Mouse (Mus musculus) c-Kit-positive CD71-positive TER-119-positive erythroid progenitor cells, embryonic 14.5 days (primary cell): ENCODE measurements around the gene Acsbg1.
A peak's percentile ranks its signal among the peaks of the same experiment; 100 is the strongest.
"Not testable (repeated sequence)": the region's sequence is repeated elsewhere in the genome, so short reads cannot be mapped to it uniquely, and the experiment has no call there.

Source experiments
- DNase-seq: peaks from one replicate; pipeline ENCODE4 v3.0.0-alpha.2; 2013; ENCODE audit warnings: low spot score

Gene Acsbg1

DNA sequence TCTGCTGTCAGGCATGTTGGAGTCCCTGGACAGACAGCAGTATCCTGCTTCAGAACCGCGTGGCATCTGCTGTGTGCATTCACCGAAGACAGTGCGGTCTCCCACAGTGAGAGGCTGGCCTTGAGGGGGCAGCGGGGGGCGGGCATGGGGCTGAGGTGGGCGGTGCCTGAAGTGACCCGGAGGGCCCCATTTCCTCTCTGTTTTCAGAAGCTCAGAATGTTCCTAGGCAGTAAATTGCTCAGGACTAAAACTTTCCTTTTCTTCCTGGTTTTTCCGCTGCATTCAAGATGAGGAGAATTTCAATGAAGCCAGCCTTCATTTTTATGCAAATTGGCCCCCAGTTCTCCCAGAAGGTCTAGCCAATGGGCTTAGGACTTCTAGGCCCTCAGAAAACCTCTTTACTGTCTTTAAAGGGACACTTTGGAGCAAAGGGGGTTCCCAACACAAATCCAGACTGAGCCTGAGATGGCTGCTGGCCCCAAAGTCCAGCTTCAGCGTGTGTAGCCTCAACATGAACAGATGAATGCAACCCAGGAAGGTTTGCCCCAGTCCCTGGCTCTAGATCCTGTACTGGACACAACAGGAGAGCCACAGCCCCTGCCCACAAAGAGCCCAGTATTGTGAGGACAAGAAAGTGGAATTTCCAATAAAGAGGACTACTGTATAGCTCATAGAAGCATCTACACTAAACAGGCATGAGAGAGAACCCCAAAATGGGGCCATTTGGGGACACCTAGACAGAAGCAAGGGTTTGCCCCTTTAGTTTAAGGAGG, at the start of gene Acsbg1:
Gene Acsbg1 (minus strand): TSS at position 266 of the 773 bp plus-strand sequence.
- no peak for DNase-seq

DNA sequence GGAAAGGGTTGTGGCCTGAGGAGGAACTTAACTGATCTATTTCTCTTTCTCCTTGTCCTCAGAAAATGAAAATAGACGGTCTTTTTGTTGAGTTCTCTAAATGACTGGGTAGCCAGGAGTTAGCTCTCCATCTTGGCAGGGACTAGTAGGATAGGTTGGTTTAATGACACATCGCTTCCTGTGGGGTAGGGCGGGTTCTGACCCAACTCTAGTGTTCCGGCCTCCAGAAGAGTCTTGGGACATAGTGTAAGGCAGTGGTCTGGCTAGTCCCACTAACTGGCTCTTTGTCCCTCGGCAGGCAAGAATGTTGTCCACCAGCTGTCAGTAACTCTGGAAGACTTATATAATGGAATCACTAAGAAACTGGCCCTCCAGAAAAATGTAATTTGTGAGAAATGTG, 46.4 kb upstream of the Acsbg1 start:
- DNase-seq, result no peak

DNA sequence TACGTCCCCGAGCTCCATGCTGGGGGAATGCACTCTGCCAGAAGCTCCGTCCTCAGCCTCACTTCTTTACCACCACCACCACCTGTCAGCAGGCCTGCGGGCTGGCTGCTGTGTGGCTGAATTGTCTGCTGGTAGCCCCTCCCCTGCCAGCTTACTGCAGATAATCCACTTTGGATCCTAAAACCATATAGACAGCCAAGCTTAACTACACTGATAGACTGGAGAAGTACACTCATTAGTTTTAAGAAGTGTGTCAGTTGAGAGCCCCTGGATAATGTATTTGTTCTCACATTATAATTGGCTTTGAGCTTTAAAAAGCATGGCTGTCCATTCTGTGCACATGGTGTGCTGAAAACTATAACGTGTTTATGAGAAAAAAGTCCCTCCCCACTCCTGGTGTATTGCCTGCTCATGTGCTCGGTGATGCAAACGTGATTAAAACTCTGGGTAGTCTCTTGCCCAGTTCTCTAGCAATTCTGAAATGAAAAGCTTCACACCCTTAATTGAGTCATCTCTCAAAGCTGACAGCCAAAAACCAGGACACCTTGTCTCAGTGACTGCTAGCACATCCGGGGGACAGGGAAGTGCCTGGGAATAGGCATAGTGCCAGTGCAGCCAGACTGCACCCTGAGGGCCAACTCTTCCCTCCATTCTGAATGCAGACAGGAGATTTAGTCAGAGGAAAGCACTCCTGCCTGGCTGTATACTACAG, 45.8 kb upstream of the Acsbg1 start:
- no peak for DNase-seq

DNA sequence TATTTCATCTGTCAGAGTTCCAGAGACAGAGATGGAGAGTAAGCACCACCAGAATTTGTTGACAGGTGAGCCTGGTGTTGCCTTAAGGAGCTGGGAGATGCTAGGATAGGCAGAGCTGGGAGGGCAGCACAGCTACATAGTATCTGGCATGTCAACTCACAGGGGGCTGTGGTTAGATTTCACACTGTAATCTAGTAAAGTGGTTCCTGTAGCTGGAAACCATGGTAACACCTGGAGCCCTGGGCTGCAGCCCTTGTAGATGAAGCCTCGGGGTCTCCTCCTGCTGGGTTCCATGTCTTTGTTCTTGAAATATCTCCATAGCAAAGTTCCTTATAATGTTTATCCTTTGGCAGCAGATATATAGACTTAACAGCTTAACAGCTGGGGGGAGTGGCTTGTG, 43.9 kb upstream of the Acsbg1 start:
- DNase-seq, result no peak

DNA sequence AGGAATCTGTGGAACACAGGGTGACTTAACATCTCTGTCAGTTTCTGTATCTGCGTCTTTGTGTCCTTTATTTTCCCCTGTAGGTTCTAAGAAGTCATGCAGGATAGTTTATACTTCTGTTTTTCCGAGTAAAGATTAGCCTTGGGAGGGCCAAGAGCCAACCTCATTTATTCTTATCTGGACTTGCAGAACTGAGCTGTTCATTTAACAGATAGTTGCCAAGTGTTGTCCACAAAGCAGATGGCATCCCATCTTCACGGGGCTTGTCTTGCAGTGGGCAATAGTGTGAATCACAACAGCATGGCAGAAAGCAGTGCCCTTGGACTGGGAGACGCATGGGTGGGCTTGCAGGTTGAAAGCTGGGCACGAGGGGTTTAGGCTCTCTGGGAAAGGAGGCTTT, 42.7 kb upstream of the Acsbg1 start:
- peak; percentile 77 for DNase-seq

DNA sequence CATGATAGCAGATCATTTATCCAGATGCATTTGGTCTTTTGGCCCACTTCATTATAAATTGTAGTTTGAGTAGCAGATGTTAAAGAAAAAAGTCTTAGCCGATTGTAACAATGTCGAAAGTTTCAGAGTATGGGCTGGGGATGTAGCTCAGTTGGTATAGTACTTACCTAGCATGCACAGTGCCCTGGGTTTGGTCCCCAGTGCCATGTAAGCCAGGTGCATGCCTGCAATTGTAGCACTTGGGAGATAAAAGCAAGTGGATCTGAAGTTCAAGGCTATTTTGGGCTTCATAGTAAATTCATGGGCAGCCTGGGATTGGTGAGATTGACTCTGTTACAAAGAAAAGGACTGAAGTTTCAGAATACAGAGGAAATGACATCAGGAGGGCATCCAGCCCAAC, 40.9 kb upstream of the Acsbg1 start:
- DNase-seq, result no peak

DNA sequence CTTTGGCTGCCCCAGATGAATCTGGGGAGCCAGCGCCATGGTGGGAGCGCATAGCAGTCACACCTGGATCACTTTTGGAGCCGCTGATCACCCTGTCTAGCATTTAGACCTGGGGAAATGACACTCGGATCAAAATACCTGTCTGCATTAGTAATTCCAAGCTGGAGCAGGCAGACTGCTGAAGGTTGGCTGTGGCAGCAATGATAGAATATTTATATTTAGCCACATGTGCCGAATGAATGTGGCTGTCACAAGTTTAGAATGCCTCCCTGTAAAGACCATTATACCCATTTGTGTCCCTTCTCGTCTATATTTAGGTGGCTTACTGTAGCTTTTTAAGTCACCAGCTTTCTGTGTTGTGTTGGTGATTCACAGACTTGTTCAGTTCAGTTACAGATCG, 39.1 kb upstream of the Acsbg1 start:
- no peak for DNase-seq

DNA sequence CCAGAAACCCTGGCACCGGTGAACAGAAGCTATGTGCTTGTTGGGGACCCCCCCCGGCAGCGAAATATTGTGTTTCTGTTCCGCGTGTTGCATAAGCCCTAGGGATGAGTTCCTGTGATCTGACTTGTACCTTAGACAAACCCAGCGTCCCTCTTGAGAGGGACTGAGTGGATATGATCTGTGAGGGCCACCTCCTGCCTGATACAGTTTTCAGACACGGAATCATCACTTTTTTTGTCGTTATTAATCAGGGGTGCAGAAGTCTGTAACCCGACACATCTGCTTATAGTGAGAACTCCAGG, 38.5 kb upstream of the Acsbg1 start:
- no peak for DNase-seq

DNA sequence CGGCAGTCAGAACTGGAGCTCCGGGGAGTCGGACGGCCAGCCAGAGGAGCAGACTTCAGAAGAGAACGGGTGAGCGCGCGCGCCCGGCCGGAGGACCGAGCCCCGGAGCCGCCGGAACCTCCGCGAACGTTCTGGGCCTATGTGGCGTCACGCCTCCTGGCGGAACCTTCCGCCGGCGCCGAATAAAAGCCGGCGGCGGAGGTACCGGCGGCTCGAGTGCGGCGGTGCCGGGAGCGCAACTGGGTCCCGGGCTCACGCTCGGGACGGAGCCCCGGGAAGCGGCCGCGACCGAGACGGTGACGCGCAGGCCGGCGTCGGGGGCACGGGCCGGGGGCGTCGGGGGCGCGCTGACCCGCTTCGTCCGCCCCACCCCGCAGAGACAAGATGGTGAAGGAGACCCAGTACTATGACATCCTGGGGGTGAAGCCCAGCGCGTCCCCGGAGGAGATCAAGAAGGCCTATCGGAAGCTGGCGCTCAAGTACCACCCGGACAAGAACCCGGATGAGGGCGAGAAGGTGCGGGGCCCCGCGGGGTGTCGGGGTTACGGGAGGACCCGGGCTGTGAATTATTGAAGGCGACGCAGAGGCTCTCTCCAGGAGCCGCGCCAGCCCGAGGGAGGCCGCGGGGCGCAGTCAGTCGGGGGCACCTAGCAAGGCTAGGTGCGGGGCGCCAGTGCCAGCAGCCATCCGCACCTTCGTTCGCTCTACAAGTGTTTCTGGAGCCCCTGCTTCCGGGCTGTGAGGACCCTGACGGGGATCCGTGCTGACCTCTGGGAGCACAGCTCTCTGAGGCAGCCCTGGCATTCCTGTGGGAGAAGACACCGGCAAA, 37.9 kb upstream of the Acsbg1 start:
- DNase-seq, result peak; percentile 61

DNA sequence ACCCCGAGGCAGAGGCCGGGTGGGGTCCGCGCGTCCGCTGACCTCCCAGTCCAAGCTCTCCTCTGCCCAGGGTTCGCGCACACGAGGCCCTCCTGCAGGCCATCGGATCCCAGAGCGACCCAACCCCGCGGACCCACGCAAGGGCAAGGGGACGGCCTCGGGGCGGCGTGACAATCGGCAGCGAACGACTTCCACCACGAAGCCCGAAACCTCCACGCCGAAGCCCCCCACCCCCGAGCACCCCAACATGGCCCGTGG, 37.3 kb upstream of the Acsbg1 start:
- DNase-seq, result no peak

DNA sequence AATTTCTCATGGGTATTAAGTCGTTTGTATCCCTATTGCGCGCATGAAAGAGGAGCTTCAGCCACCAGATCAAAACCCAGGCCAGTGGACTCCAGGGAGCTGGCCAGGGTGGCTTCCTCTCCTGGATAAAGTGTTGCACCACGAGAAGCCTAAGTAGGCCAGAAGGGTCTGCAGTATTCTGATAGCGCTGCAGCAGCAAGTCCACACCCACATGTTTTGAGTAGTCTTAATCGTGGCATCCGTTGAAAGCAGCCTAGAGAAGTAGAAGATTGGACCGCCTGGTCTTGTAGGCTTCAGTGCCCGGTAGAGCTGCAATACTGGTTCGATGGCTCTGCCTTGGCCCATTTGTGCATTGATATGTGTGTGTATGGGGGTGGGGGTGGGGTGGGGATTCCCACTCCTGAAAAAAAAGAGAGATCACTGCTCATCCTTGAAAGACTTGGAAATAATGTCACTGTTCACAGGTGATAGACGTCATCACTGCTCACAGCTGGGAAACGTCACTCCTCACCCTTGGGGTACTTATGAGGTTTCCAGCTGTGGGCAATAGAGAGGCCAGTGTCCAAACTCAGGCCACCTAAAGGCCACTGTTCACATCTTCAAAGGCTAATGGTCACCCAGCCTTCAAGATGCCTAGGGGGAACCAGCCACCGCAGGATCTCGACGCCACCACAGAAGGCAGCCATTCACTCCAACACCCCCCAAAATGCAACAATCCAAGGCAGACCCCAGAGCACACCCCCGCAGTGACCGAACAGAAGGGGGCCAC, 36.8 kb upstream of the Acsbg1 start, which contains the start of gene Dnaja4:
Gene Dnaja4 (plus strand): TSS at position 556 of the 769 bp plus-strand sequence.
- peak; percentile 85 for DNase-seq

DNA sequence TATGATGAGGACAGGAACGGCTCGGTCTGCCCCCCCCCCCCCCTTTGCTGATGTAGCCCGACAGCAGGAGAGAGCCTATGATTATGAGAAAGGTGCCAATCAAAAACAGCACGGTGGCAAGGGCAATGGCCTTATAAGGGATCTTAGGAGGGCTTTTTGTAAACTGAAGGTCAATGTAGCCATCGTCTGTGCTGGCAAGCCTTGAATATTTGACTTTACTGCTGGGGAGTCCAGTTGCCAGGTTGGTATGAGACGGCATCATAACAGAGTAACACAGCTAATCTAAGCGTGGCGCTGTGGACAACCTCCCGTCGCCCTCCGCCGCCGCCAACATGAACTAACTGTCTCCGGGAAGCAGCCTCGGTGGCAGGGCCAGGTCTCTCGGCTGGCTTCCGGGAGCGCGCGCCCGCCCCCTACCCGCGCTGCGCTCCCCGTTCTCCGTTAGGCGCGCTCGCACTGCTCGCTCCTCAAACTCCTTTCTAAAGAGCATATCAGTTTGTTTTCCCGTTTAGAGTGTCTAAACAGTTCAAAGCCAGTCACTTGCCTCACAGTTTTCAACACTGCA, 29.7 kb upstream of the Acsbg1 start:
- DNase-seq, result not testable (repeated sequence)

DNA sequence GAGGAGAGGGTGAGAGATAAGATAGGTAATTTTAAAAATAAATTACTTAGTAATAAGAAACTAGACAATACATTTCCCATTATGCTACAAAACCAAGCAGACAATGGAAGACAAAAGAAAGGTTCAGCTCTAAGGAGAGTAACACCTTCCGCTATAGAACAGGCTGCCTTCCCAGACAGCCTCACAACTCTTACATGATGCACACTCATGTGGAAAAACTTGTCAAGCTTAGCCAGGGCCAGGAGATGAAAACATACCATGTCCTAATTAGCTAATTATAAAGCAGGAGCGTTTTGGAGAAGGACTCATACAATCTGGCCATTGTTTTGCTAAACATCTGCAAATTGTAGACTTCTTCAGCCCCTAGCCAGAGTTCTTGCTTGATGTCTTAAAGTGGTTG, 29.0 kb upstream of the Acsbg1 start:
- DNase-seq, result not testable (repeated sequence)

DNA sequence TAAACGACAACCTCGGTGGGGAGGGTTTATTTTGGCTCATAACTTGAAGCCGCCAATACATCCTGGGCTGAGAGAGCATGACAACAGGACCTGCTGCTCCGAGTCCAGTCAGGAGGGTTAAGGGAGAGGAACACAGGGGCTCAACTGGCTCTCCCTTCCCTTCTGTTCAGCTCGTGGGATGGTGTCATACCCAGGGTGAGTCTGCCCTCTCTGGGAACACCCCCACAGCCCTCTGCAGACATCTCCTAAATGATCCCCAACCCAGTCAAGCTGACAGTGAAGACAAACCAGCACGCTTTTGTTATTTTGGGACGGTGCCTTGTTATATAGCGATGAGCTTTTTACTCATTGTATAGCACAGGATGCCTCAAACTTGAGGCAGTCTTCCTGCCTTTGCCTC, 27.8 kb upstream of the Acsbg1 start:
- DNase-seq, result no peak

DNA sequence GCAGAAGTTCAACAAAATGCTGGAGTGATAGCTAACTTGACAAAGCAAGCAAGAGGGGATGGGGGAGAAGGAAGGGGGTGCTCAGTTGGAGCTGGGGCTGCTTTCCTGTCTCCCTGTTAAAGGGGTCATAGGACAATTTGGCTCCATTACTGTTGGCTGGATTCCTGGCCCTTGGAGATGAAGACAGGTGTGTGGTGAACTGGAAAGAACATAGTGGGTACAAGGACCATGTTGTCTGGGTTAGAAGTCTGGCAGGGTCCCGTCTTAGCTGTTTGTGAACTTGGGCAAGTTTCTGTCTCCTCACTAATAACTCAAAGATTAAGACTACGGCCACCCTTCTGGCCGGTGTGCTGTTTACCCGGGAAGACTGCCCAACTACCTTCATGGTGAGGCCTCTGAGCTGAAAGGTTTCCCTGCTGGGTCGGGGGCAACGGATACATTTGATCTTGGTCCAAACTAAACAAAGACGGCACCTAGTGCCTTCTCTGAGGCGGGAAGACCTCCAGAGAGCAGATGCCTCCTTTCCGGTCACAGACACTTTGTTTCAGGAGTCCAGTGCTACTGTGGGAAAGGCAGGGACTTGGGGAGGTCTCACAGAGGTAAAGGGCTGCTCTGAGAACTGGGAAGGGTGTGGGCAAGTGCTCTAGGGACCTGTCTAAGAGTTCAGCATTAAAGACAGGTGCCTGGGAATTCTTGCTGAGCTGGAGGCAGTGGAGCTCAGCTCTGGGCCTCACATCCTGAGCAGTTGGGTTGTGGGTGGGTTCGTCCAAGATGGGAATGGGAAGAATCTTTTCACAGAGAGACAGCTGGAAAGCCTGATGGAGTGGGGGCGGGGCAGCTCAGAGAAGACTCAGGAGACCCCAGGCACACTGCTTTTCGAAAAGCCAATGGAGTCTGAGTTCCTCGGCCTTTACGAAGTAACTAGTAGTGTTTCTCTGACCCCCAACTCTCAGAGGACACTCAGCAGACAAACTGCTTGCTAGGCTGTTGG, 25.9 kb upstream of the Acsbg1 start:
- no peak for DNase-seq

DNA sequence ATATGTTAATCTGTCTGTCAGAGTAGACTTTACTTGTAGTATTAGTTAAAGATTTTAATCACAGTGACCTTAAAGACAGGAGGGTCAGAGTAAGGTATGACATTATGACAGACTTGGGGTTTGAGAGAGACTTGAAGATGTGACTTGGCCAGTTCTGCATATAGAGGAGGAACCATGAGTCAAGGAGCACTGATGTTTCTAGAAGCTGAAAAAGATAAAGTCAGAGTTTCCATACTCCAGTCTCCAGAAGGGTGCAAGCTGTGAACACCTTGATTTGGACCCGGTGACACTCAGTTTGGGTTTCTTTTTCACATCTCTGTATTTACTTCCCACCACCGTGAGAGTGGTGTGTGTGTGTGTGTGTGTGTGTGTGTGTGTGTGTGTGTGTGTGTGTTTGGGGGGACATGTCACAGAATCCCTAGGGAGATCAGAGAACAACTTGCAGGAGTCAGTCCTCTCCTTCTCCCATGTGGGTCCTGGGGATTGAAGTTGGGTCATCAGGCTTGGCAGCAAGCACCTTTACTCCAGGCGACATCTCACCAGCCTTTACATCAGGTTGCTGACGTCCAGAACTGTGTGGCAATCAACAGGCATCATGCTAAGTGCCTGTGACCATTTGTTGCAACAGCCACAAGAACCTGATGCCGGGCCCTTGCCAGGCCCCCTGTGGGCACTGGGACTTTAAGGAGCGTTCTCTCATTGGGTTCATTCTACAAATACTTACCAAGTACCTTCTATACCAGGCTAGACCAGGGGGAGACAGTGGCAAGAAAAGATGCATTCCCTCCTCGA, 22.3 kb upstream of the Acsbg1 start:
- DNase-seq, result no peak

DNA sequence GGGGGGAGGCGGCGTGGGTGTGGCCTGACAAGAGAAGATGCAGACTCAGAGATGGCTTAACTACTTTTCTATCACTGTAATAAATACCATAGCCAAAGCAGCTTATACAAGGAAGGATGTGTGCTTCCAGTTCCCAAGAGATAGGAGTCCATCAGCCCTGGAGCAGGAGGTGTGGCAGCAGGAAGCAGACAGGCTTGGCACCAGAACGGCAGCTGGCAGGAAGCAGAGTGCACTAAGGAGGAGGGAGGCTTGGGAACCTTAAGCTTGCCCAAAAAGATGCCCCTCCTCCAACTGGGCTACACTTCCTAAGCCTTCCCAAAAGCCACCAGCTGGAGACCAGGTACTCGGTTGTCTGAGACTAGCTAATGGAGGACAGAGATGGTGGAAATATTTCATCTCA, 21.2 kb upstream of the Acsbg1 start:
- DNase-seq, result no peak

DNA sequence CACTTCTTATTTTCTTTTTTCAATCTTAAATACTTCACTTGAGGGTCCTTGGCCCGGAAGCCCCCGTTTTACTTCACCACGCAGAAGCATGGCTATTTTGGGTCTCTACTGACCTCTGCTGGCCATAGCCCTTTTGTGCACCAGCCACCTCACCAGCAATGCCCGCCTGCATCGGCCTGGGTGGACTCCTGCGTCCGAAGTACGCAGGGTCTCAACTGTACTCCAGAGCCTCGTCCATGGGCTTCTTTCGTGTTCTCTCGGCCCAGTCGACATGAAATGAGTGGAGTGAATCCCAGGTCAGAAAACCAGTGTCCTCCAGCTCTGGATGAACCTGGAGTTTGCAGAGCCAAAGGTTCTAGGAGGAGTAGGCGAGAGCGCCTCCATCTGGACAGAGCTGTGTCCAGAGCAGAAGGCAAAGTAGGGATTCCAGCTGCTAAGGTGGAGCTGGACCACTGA, 14.9 kb upstream of the Acsbg1 start:
- peak; percentile 51 for DNase-seq

DNA sequence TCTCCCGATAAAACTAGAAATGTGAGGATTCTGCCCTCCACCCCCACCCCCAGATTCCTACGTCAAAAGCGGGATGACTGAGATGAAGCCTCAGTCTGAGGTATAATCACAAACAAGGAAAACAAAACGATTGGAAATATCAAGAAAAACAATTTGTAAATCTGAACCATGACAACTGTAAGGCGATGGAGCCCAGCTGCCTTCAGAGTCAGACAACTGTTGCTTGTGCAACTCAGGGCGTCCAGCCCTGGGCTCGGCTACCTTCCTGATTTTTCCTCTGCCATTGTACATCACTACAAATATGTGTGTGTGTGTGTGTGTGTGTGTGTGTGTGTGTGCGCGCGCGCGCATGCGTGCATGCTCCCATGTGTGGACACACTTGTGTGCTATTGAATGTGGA, 12.2 kb upstream of the Acsbg1 start:
- DNase-seq, result no peak

DNA sequence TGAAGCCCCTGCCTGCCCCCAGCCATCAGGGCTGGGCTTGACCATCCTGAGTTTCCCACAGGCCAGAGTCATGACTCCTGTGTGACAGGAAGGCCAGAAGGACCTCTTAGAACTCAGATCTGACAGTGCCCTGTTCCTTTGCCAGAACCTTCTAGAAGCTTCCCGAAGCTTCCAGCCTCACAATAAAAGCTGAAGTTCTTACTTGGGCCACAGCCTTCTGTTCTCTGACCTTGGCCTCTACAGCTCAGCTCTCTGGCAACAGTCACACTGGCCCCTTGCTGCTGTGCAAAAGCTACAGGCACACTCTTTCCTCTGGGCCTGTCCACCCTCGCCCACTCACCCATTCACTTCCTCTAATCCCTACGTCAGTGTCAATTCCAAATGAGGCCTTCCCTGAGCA, 10.3 kb upstream of the Acsbg1 start:
- no peak for DNase-seq
